Mouse (Mus musculus) thymus, adult 2 months (tissue): ENCODE measurements around the gene Dusp1. TPM values are rescaled to one million over a fixed set of nuclear protein-coding genes. Genes with fewer than 3 reads are reported as not detected.

Source experiments
- DNase-seq: peaks from one replicate; pipeline ENCODE4 v3.0.0; 2021
- H3K27ac ChIP-seq: fragments of 200-500 bp; 2 replicates; pipeline ENCODE4 v1.5.1; 2012; ENCODE audit warnings: low read length, control low read depth; ENCODE audit not compliant: control insufficient read depth, insufficient read depth
- H3K27me3 ChIP-seq: fragments of 200-500 bp; 2 replicates; pipeline ENCODE4 v1.6.1; 2012; ENCODE audit warnings: mild to moderate bottlenecking, low read length, moderate library complexity, mixed read lengths; ENCODE audit not compliant: control insufficient read depth, insufficient read depth
- H3K36me3 ChIP-seq: fragments of 200-500 bp; 2 replicates; pipeline ENCODE4 v1.6.1; 2012; ENCODE audit warnings: mild to moderate bottlenecking, low read length, moderate library complexity; ENCODE audit not compliant: control insufficient read depth, insufficient read depth
- H3K4me1 ChIP-seq: fragments of 200-500 bp; replicated peaks from 2 replicates; pipeline ENCODE4 v1.6.1; 2012; ENCODE audit warnings: low read length; ENCODE audit not compliant: control insufficient read depth, insufficient read depth
- H3K4me3 ChIP-seq: fragments of 200-500 bp; 2 replicates; pipeline ENCODE4 v1.5.1; 2012; ENCODE audit warnings: mild to moderate bottlenecking, low read length, control low read depth, moderate library complexity; ENCODE audit not compliant: control insufficient read depth, insufficient read depth
- CTCF ChIP-seq: fragments of 200-500 bp; IDR thresholded peaks from 2 replicates; pipeline ENCODE4 v1.5.1; 2012; ENCODE audit warnings: mild to moderate bottlenecking, control low read depth, low read length, moderate library complexity, borderline replicate concordance; ENCODE audit not compliant: control insufficient read depth, poor library complexity, insufficient read depth; ENCODE audit errors: extremely low read depth
- POLR2A ChIP-seq: fragments of 200-500 bp; IDR thresholded peaks from 2 replicates; pipeline ENCODE4 v1.6.1; 2012; ENCODE audit warnings: mild to moderate bottlenecking, low read length, control low read depth, moderate library complexity; ENCODE audit not compliant: control insufficient read depth, poor library complexity, insufficient read depth; ENCODE audit errors: extremely low read depth
- WGBS: fragments of 180-500 bp; shearing (Covaris S2); methylation state at CpG from one replicate; pipeline ENCODE4 v1.1.7; 2018; 5-methylcytosine and 5-hydroxymethylcytosine counted together
- polyA plus RNA-seq: library from polyadenylated mRNA; depleted of rRNA; stranded (reverse); fragments of >200 nt; gene quantifications from 2 replicates; pipeline ENCODE4 v1.2.3, GENCODE M21; 2012

The Dusp1 gene
- polyA plus RNA-seq, 1 experiment = 59.3 TPM

GRCm38 (mm10) chr17:26513459-26514290, 48.3 kb downstream of the Dusp1 start:
- Histone ChIP-seq H3K4me3 (no peak overlapping the region), H3K27ac (no peak overlapping the region), H3K4me1 (peaks cover 7% of the 10 kb centered on the region), H3K36me3 (no peaks in the 10 kb centered on the region), H3K27me3 (no peaks in the 10 kb centered on the region)
- WGBS = 93% methylated on average over 6 of the region's 6 CpGs
- TF ChIP-seq POLR2A (no peak), CTCF (no peak)
- DNase-seq = no peak

- WGBS = 80% methylated on average over 7 of the region's 7 CpGs
- TF ChIP-seq CTCF = no peak
- TF ChIP-seq POLR2A = no peak
- DNase-seq = no peak
- H3K4me1 ChIP-seq = peaks cover 7% of the 10 kb centered on the region
- H3K27me3 ChIP-seq = no peaks in the 10 kb centered on the region
- H3K4me3 ChIP-seq = no peak overlapping the region
- no peaks in the 10 kb centered on the region for H3K36me3 ChIP-seq
- no peak overlapping the region for H3K27ac ChIP-seq
Observed at GRCm38 (mm10) chr17:26512961-26513360, 49.0 kb downstream of the Dusp1 start.

- Histone ChIP-seq H3K27me3 (no peaks in the 10 kb centered on the region), H3K27ac (no peak overlapping the region), H3K4me1 (peaks cover 10% of the 10 kb centered on the region), H3K36me3 (no peaks in the 10 kb centered on the region), H3K4me3 (no peak overlapping the region)
- DNase-seq = no peak
- TF ChIP-seq POLR2A (no peak), CTCF (no peak)
- WGBS = 79% methylated on average over 7 of the region's 7 CpGs
Observed at GRCm38 (mm10) chr17:26511816-26512774, 49.8 kb downstream of the Dusp1 start.

GRCm38 (mm10) chr17:26511256-26511655, 50.7 kb downstream of the Dusp1 start:
- Histone ChIP-seq H3K4me1 (peaks cover 18% of the 10 kb centered on the region), H3K4me3 (no peak overlapping the region), H3K27ac (no peak overlapping the region), H3K36me3 (no peaks in the 10 kb centered on the region), H3K27me3 (no peaks in the 10 kb centered on the region)
- DNase-seq = no peak
- no peak for TF ChIP-seq POLR2A
- TF ChIP-seq CTCF = no peak
- 91% methylated on average over 4 of the region's 4 CpGs for WGBS

- Histone ChIP-seq H3K4me1 (peaks cover 22% of the 10 kb centered on the region), H3K27ac (no peak overlapping the region)
- no peak for DNase-seq
Observed at GRCm38 (mm10) chr17:26510146-26511045, 51.5 kb downstream of the Dusp1 start.

GRCm38 (mm10) chr17:26508961-26509771, 52.8 kb downstream of the Dusp1 start:
- Histone ChIP-seq H3K36me3 (no peaks in the 10 kb centered on the region), H3K4me1 (peaks cover 26% of the 10 kb centered on the region), H3K27ac (peak overlapping the region; percentile 76), H3K4me3 (peak overlapping the region; percentile 69), H3K27me3 (no peaks in the 10 kb centered on the region)
- peak; percentile 72 for DNase-seq
- TF ChIP-seq CTCF (no peak), POLR2A (no peak)
- WGBS = 25% methylated on average over 25 of the region's 25 CpGs

More at GRCm38 (mm10) chr17:26510146-26511045, 51.5 kb downstream of the Dusp1 start:
- no peaks in the 10 kb centered on the region for H3K27me3 ChIP-seq
- WGBS = 90% methylated on average over 15 of the region's 15 CpGs
- TF ChIP-seq CTCF (no peak), POLR2A (no peak)
- no peaks in the 10 kb centered on the region for H3K36me3 ChIP-seq
- H3K4me3 ChIP-seq = no peak overlapping the region
